Mouse (Mus musculus) heart, adult 2 months (tissue): ENCODE measurements at regions not wholly inside any gene's neighbourhood (a gene's known extent, or its start where the extent isn't known, plus 50 kb on each side); places are given as distances from the start of the nearest gene placed in this dataset.

ENCODE experiments used
- DNase-seq, 2 experiments: peaks; one replicate each; pipeline ENCODE4 v3.0.0; 2021
- H3K27ac ChIP-seq: fragments of 200-600 bp; 2 replicates; pipeline ENCODE4 v1.8.1; 2022
- H3K27me3 ChIP-seq: fragments of 200-500 bp; 2 replicates; pipeline ENCODE4 v1.6.1; 2012; ENCODE audit warnings: mild to moderate bottlenecking, low read length, inconsistent platforms, mixed read lengths; ENCODE audit not compliant: control insufficient read depth, insufficient read depth
- H3K36me3 ChIP-seq: fragments of 200-500 bp; 2 replicates; pipeline ENCODE4 v1.6.1; 2012; ENCODE audit warnings: low read length, inconsistent platforms; ENCODE audit not compliant: control insufficient read depth, insufficient read depth
- H3K4me1 ChIP-seq: fragments of 200-500 bp; 2 replicates; pipeline ENCODE4 v1.6.1; 2011; ENCODE audit warnings: low read length; ENCODE audit not compliant: control insufficient read depth, insufficient read depth
- H3K4me3 ChIP-seq: fragments of 200-600 bp; 2 replicates; pipeline ENCODE4 v1.8.1; 2022
- H3K79me2 ChIP-seq: fragments of 200-500 bp; replicated peaks from 2 replicates; pipeline ENCODE4 v1.6.1; 2012; ENCODE audit warnings: mild to moderate bottlenecking, inconsistent platforms, low read length, moderate library complexity, mixed read lengths; ENCODE audit not compliant: control insufficient read depth, insufficient read depth
- H3K9ac ChIP-seq: fragments of 200-500 bp; 2 replicates; pipeline ENCODE4 v1.6.1; 2012; ENCODE audit warnings: low read depth, mild to moderate bottlenecking, control low read depth, inconsistent platforms, low read length, mixed read lengths
- CTCF ChIP-seq: fragments of 200-600 bp; IDR thresholded peaks from 2 replicates; pipeline ENCODE4 v1.8.1; 2022; ENCODE audit warnings: antibody characterized with exemption, mild to moderate bottlenecking, moderate library complexity
- EP300 ChIP-seq: fragments of 200-500 bp; IDR thresholded peaks from 2 replicates; pipeline ENCODE4 v1.6.1; 2011; ENCODE audit warnings: low read depth, low read length, control low read depth; ENCODE audit not compliant: insufficient read depth
- POLR2A ChIP-seq: fragments of 200-500 bp; IDR thresholded peaks from 2 replicates; pipeline ENCODE4 v1.6.1; 2011; ENCODE audit warnings: mild to moderate bottlenecking, low read depth, low read length, control low read depth; ENCODE audit not compliant: insufficient read depth
- WGBS: fragments of 180-500 bp; shearing (Covaris S2); methylation state at CpG from one replicate; pipeline ENCODE4 v1.1.7; 2018; 5-methylcytosine and 5-hydroxymethylcytosine counted together
- intact Hi-C: fragments of 180-260 bp; cut with DNase I; formaldehyde crosslinking; loops from one replicate; pipeline ENCODE4 v1.15.1; 2025

DNA sequence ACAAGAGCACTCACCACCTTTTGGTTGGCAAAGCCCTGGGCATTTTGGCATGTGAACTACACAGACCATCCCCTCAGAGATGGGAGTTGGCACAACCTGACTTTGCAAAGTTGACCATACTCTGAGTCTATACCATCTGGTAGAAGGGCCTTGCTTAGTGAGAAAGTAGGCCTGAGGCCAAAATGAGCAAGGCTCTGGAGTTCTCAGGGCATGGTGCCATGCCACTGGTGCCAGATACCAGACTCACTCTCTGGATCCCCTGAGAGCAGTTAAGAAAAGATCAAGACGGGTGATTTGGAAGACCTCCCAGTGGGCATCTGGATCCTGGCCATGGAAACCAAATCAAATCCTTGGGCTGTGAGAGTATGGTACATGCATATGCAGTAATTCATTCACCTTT is 202.0 kb downstream of the Rpl10-ps3 start:
- Histone ChIP-seq H3K4me3 (no peak overlapping the region), H3K9ac (no peak overlapping the region), H3K36me3 (no peaks in the 10 kb centered on the region), H3K79me2 (no peaks in the 10 kb centered on the region), H3K27ac (no peak overlapping the region), H3K27me3 (no peaks in the 10 kb centered on the region), H3K4me1 (no peaks in the 10 kb centered on the region)
- intact Hi-C loops: no loop called here
- 53% methylated on average over 1 of the region's 1 CpGs for WGBS
- DNase-seq: peak in 1 of 2 experiments; percentile 10
- no peak for TF ChIP-seq POLR2A
- no peak for TF ChIP-seq EP300
- TF ChIP-seq CTCF: no peak

DNA sequence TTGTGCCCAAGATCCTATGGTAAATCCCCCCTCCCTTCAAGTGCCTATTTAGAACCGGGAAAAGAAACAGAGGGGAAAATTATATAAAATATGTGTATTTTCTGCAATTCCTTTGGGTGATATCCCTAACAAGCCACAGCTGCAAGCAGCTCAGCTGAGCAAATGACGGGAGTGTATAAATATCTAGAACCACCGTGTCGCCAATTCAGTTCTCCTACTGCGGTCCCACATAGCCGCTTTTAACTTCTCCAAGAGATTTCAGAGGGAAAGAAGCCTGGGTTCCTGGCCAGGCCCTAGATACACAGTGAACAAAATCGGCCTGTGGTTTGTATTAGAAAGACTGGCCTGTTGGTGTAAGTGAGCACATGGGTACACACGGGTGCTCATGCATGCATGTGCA is 202.7 kb downstream of the Rpl10-ps3 start:
- Histone ChIP-seq H3K36me3 (no peaks in the 10 kb centered on the region), H3K4me3 (no peak overlapping the region), H3K9ac (no peak overlapping the region), H3K4me1 (no peaks in the 10 kb centered on the region), H3K79me2 (no peaks in the 10 kb centered on the region), H3K27me3 (no peaks in the 10 kb centered on the region), H3K27ac (no peak overlapping the region)
- no peak for TF ChIP-seq CTCF
- TF ChIP-seq EP300: no peak
- no peak for TF ChIP-seq POLR2A
- no peak for DNase-seq
- 83% methylated on average over 8 of the region's 8 CpGs for WGBS
- intact Hi-C loops: no loop called here

DNA sequence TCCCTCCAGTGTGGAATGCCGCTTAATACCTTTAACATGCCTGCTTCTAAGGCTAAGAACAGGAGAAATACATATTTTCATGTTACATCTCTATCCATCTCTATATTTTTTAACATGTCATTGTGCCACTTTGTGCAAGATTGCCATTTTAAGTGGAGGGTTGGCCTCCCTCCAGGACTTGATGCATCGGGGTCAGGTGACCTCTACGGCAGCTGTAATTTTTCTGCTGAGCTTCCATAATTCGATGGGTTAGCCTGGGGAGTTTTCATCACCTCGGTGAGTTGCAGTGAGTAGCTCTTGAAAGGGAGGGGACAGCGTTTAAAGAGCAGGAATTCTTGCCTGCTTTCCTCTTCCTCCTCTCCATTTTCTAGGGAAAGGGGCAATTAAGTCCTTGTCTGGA is 203.6 kb downstream of the Rpl10-ps3 start:
- no peak for DNase-seq
- intact Hi-C loops: no loop called here
- 53% methylated on average over 6 of the region's 6 CpGs for WGBS
- Histone ChIP-seq H3K27ac (no peak overlapping the region), H3K9ac (no peak overlapping the region), H3K79me2 (no peaks in the 10 kb centered on the region), H3K4me3 (no peak overlapping the region), H3K27me3 (no peaks in the 10 kb centered on the region), H3K4me1 (no peaks in the 10 kb centered on the region), H3K36me3 (no peaks in the 10 kb centered on the region)
- TF ChIP-seq CTCF: no peak
- no peak for TF ChIP-seq POLR2A
- TF ChIP-seq EP300: no peak

DNA sequence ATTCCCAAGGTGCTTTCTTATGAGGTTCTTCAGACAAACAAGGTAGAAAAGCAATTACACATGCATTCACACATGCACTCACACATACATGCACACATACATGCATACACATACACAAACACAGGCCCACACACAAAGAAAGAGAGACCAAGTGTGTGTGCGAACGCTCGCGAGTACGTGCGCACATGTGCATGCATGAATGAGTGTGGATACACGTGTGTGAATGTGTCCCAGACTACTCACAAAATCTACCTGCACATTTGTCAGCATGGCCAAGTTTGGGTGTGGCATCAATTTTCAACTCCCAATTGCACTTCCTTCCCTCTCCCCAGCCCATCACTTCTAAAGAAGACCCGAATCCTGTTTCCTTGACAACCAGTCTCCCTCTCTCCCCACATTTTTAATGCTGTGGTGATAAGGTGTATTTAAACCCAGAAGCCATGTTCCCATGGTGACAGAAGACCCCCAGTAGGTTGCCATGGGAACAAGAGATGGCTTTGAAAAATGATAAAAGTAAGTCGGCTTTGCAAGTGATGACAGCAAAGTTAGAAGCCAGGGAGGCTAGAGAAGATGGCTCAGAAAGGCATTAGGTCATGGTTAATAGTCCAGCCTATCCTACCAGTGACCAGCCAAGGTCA is 206.3 kb downstream of the Rpl10-ps3 start:
- Histone ChIP-seq H3K9ac (no peak overlapping the region), H3K4me3 (no peak overlapping the region), H3K79me2 (no peaks in the 10 kb centered on the region), H3K36me3 (no peaks in the 10 kb centered on the region), H3K27ac (no peak overlapping the region), H3K4me1 (no peaks in the 10 kb centered on the region), H3K27me3 (no peaks in the 10 kb centered on the region)
- DNase-seq: no peak
- intact Hi-C loops: no loop called here
- TF ChIP-seq CTCF: no peak
- TF ChIP-seq POLR2A: no peak
- TF ChIP-seq EP300: no peak
- 92% methylated on average over 9 of the region's 9 CpGs for WGBS

DNA sequence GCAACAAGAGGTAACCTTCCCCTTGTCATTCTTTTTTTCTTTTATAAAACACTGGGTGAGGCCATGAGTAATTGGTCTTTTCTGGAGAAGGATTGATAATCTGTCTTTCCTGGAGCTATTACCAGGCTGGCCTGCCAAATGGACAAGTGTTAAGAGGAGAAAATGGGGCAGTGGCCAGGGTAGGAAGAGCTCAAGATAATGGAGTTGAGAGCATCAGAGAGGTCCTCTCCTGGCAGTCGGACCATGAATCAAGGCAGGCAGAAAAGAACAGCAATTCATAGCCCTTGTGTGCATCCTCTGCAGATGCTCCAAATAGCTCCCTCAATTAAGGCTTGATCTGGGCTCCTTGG is 208.2 kb downstream of the Rpl10-ps3 start:
- Histone ChIP-seq H3K27me3 (no peaks in the 10 kb centered on the region), H3K9ac (no peak overlapping the region), H3K4me1 (no peaks in the 10 kb centered on the region), H3K79me2 (no peaks in the 10 kb centered on the region), H3K36me3 (no peaks in the 10 kb centered on the region), H3K27ac (no peak overlapping the region), H3K4me3 (no peak overlapping the region)
- no peak for TF ChIP-seq POLR2A
- no peak for TF ChIP-seq CTCF
- TF ChIP-seq EP300: no peak
- no peak for DNase-seq
- WGBS: 38% methylated on average over 1 of the region's 1 CpGs
- intact Hi-C loops: no loop called here

DNA sequence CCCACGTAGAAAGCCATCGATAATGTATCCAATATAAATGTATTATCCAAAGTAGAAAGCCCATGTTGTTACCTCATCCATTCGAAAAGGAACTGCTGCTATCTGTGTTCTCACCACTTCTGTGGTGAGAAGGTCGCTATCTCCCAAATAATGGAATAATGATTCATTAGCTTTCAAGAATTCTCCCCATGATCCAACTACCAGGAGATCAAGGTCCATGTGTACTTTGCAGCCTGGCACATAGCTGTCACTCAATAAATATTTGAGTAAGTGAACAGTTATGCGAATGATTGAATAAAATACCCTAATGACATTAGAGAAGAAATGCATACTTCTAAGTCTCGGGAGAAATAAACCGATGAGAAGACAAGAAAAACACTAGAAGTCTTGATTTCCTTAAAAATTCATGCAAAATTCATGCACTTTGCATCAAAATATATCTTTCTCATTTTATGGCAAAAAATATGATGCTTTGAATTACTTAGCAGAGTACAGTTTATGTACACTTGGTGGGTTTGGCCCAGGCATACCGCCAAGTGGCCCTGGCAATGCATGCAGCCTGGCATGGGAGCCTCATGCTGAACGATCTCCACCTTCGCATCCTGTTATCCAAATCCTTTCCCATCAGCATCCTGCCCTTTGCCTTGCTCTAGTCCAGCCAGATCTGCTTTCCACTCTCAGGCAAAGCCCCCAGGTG is 208.7 kb downstream of the Rpl10-ps3 start:
- no peaks in the 10 kb centered on the region for H3K36me3 ChIP-seq
- H3K4me1 ChIP-seq: no peaks in the 10 kb centered on the region
- no peak overlapping the region for H3K27ac ChIP-seq
- no peak overlapping the region for H3K9ac ChIP-seq
- intact Hi-C loops: no loop called here
- H3K4me3 ChIP-seq: no peak overlapping the region
- 82% methylated on average over 10 of the region's 10 CpGs for WGBS
- TF ChIP-seq POLR2A (no peak), CTCF (no peak), EP300 (no peak)
- H3K27me3 ChIP-seq: no peaks in the 10 kb centered on the region
- DNase-seq: no peak
- H3K79me2 ChIP-seq: no peaks in the 10 kb centered on the region
